Mouse (Mus musculus) embryonic facial prominence, embryonic 10.5 days (tissue): ENCODE data around the gene Naa80. TPM values are rescaled to one million over a fixed set of nuclear protein-coding genes. Genes with fewer than 3 reads are reported as not detected.

ENCODE experiments used
- DNase-seq: peaks from one replicate; pipeline ENCODE4 v3.0.0-alpha.2; 2017; ENCODE audit warnings: low spot score
- H3K27ac ChIP-seq: fragments of 300-500 bp; sonication (generic); replicated peaks from 2 replicates; pipeline ENCODE4 v1.5.1; 2016; ENCODE audit warnings: mild to moderate bottlenecking
- H3K27me3 ChIP-seq: fragments of 300-500 bp; sonication (generic); replicated peaks from 2 replicates; pipeline ENCODE4 v1.6.1; 2016; ENCODE audit warnings: low read depth, mild to moderate bottlenecking; ENCODE audit not compliant: poor library complexity, severe bottlenecking
- H3K36me3 ChIP-seq: fragments of 300-500 bp; sonication (generic); replicated peaks from 2 replicates; pipeline ENCODE4 v1.6.1; 2016; ENCODE audit warnings: mild to moderate bottlenecking, moderate library complexity
- H3K4me1 ChIP-seq: fragments of 300-500 bp; sonication (generic); 2 replicates; pipeline ENCODE4 v1.6.1; 2016
- H3K4me3 ChIP-seq: fragments of 300-500 bp; sonication (generic); 2 replicates; pipeline ENCODE4 v1.5.1; 2016; ENCODE audit warnings: mild to moderate bottlenecking, moderate library complexity
- H3K9me3 ChIP-seq: fragments of 300-500 bp; sonication (generic); 2 replicates; pipeline ENCODE4 v1.6.1; 2016; ENCODE audit warnings: mild to moderate bottlenecking
- WGBS: fragments of 180-500 bp; shearing (Covaris S2); methylation state at CpG from one replicate; pipeline ENCODE4 v1.1.7; 2016; 5-methylcytosine and 5-hydroxymethylcytosine counted together
- polyA plus RNA-seq: library from polyadenylated mRNA; unstranded; fragments of >200 nt; fragmentation: Nextera tagmentation; extraction: Ambion mirVana; gene quantifications from 2 replicates; pipeline ENCODE4 v1.2.1, GENCODE M21; 2016

Naa80 gene
- polyA plus RNA-seq, 1 experiment from 2014 or later, result 18.9 TPM

DNA sequence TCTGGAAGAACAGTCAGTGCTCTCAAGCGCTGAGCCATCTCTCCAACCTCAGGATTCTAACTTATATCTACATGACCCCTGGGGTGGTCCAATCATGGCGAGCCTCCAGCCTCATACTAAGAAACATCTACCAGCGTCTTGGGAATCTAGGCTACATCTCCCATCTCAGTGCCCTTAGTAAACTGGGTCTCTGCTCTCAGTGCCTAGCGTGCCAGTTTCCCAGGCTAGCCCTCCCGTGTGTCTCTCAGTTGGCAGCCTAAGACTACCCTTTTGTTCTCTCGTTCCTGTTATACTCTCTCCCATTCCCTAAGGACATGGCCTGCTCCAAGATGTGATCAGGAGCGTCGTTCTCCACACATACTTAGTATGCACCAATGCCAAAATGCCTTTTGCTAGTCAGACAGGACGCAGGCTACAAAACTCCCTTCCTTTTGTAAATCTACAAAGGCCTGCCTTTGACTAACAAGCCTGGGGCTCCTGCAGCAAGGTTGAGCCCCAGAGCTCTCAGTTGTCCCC, 52.7 kb downstream of the Naa80 start:
- no peaks in the 10 kb centered on the region for H3K9me3 ChIP-seq
- peaks cover 44% of the 10 kb centered on the region for H3K36me3 ChIP-seq
- no peak for DNase-seq
- WGBS, result 54% methylated on average over 9 of the region's 9 CpGs
- H3K4me1 ChIP-seq, result peaks cover 97% of the 10 kb centered on the region
- no peaks in the 10 kb centered on the region for H3K27me3 ChIP-seq
- peak overlapping the region; percentile 95 for H3K4me3 ChIP-seq
- H3K27ac ChIP-seq, result peak overlapping the region; percentile 96

DNA sequence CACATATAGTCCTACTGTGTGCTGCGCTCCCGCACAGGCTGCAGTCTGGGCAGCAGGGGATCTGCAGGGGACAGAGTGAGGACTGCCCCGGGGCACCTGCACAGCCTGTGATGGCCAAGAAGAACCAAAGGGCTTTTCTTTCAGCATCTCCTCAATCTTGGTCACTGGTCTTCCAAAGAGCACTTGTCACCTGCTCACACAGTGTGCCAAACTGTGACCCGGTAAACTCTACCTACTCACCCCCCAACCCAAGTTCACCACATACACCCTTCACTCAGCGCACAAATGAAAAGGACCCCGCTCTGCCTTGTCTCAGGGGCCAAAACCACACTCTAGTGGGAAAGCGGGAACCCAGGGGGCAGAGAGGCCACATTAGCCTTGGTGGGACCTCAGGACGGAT, 53.2 kb downstream of the Naa80 start:
- peaks cover 40% of the 10 kb centered on the region for H3K36me3 ChIP-seq
- no peaks in the 10 kb centered on the region for H3K9me3 ChIP-seq
- H3K27me3 ChIP-seq, result no peaks in the 10 kb centered on the region
- peaks cover 96% of the 10 kb centered on the region for H3K4me1 ChIP-seq
- 77% methylated on average over 8 of the region's 8 CpGs for WGBS
- peak overlapping the region; percentile 95 for H3K4me3 ChIP-seq
- no peak for DNase-seq
- peak overlapping the region; percentile 96 for H3K27ac ChIP-seq

DNA sequence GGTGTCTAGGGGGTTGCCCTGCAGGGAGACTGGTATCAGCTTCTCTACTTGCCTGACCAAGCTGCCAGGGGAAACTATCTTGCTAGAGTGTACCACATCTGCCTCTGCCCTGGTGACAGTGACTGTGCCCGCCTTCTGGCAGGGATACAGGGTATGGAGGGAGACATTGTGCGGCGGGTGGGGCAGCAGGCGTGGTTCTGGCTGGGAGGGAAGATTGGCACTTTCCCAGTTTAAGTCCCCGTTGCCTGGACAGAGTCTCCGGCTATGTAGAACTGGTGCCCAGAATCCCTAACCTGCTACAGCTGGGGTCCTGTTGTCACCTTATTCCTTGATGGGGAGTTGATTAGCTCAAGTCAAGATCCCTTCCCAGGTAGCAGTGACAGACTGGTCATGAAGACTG, 53.8 kb downstream of the Naa80 start:
- 76% methylated on average over 6 of the region's 6 CpGs for WGBS
- peaks cover 96% of the 10 kb centered on the region for H3K4me1 ChIP-seq
- H3K27ac ChIP-seq, result peak overlapping the region; percentile 96

DNA sequence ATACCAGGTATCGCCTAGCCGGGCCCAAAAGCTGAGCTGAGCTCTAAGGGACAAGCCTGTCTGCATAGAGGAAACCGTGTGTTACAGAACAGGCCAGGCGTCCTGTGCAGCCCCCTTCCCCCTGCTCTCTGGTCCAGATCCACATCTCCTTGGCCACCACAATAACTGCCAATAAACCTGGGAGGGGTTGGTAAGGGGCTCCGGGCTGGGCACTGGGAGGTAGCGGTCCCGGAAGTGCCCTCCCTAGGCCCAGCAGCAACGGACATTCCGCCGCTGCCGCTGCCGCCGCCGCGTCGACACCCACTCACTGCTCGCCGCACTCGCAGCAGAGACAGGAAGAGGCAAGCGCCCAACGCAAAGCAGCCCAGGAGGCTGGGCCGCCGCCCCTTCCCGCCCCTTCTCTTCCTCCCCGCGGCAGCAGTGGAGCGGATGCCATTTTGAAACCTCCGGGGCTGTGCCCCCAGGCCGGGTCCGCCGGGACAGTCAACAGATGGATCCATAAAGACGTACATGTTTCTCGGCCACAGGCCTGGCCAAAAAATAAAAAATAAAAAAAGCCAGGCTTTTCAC, 54.5 kb downstream of the Naa80 start:
- Histone ChIP-seq H3K4me3 (peak overlapping the region; percentile 95), H3K36me3 (peaks cover 33% of the 10 kb centered on the region), H3K27me3 (no peaks in the 10 kb centered on the region), H3K27ac (peak overlapping the region; percentile 96), H3K4me1 (peaks cover 94% of the 10 kb centered on the region), H3K9me3 (no peaks in the 10 kb centered on the region)
- 2% methylated on average over 33 of the region's 33 CpGs for WGBS
- DNase-seq, result peak; percentile 85

More for the DNA sequence above, 53.8 kb downstream of the Naa80 start:
- no peak for DNase-seq
- no peaks in the 10 kb centered on the region for H3K9me3 ChIP-seq
- peak overlapping the region; percentile 95 for H3K4me3 ChIP-seq
- H3K36me3 ChIP-seq, result peaks cover 39% of the 10 kb centered on the region
- H3K27me3 ChIP-seq, result no peaks in the 10 kb centered on the region

Other genes starting within 250 kb of the Naa80 start
- gene Hemk1, start 240.5 kb upstream of the Naa80 start, polyA plus RNA-seq, result 10.7 and 11.6 TPM in 2 replicates
- gene 6430571L13Rik, start 238.3 kb upstream of the Naa80 start, polyA plus RNA-seq, result 0.83 and 0.95 TPM in 2 replicates
- gene Cacna2d2, start 179.3 kb upstream of the Naa80 start, polyA plus RNA-seq, result 0.45 and 0.50 TPM in 2 replicates
- gene Tmem115, start 44.9 kb upstream of the Naa80 start, polyA plus RNA-seq, result 37.9 and 39.3 TPM in 2 replicates
- gene Cyb561d2, start 36.7 kb upstream of the Naa80 start, polyA plus RNA-seq, result 16.4 and 16.7 TPM in 2 replicates
- 35.2 and 39.4 TPM in 2 replicates for gene Nprl2, start 36.7 kb upstream of the Naa80 start, polyA plus RNA-seq
- 0.97 and 1.2 TPM in 2 replicates for gene Zmynd10, start 31.6 kb upstream of the Naa80 start, polyA plus RNA-seq
- gene Rassf1, start 27.3 kb upstream of the Naa80 start, polyA plus RNA-seq, result 45.3 and 46.5 TPM in 2 replicates
- gene Tusc2, start 15.6 kb upstream of the Naa80 start, polyA plus RNA-seq, result 63.4 and 67.3 TPM in 2 replicates
- gene Hyal2, start 10.9 kb upstream of the Naa80 start, polyA plus RNA-seq, result 154 and 157 TPM in 2 replicates
- gene Hyal1, start 2.0 kb upstream of the Naa80 start, polyA plus RNA-seq, result 8.4 and 9.1 TPM in 2 replicates
- gene Hyal3, start 1.9 kb downstream of the Naa80 start, polyA plus RNA-seq, result 0.48 and 0.96 TPM in 2 replicates
- 59.7 and 72.1 TPM in 2 replicates for gene Ifrd2, start 8.8 kb downstream of the Naa80 start, polyA plus RNA-seq
- 2.7 TPM in 2 replicates for gene Sema3b, start 30.3 kb downstream of the Naa80 start, polyA plus RNA-seq
- gene Gnai2, start 56.5 kb downstream of the Naa80 start, polyA plus RNA-seq, result 334 and 363 TPM in 2 replicates
- gene Slc38a3, start 90.6 kb downstream of the Naa80 start, polyA plus RNA-seq, result 5.6 and 6.6 TPM in 2 replicates
- 3.4 and 4.3 TPM in 2 replicates for gene Gnat1, start 100.8 kb downstream of the Naa80 start, polyA plus RNA-seq
- 13.2 and 21.4 TPM in 2 replicates for gene Sema3f, start 131.6 kb downstream of the Naa80 start, polyA plus RNA-seq
- gene Rbm5, start 192.1 kb downstream of the Naa80 start, polyA plus RNA-seq, result 200 and 206 TPM in 2 replicates